In the genomic region with DNA sequence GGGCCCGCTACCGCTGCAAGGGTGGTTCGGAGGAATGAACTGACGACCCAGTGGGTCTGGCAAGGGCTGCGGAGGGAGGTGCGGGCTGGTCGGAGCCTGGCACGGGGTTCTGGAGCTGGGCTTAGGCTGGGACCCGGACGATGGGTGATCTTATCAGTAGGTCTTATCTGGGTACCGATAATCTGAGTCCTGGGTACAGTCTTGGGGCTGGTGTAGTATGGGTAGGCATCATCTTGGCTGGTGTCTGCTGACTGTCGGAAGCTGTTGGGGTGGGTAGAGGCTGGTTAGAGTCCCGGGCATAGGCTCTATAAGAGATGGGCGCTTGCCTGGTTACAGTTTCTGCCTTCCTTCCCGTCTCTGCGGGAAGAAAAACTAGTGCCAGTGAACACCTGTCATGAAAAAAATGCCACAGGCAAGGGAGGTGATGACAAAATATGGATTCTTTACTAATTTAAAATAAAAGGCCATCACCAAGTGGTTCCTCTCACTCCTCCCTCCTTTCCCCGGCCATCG, we compare ENCODE assay signal across 11 mouse cellular contexts. TPM values are rescaled to one million over a fixed set of nuclear protein-coding genes. Genes with fewer than 3 reads are reported as not detected.
DNase-seq lines count a peak whose midpoint lies in the region; ATAC-seq and TF ChIP-seq lines count a peak whose summit lies in the region.
"Had no signal": no experiment of that assay in that cellular context is flagged by ENCODE, and none has a peak within 500 bp of the region (broad histone marks: within the 10 kb centered on the region; RNA-seq: fewer than 3 reads in every experiment).

No protein-coding gene starts in this region.

- H3K9me3 ChIP-seq in heart, embryonic 12.5 days (replicated peaks) = no peaks in the 10 kb centered on the region
- no peaks in the 10 kb centered on the region for H3K9me3 ChIP-seq in forebrain, embryonic 16.5 days (ENCODE audit: control insufficient read depth, low read length)
- no peaks in the 10 kb centered on the region for H3K9me3 ChIP-seq in liver, embryonic 15.5 days (replicated peaks)

- TF ChIP-seq POLR2A in cortical plate, adult 2 months (IDR thresholded peaks at IDR 0.05; ENCODE audit: extremely low read depth, insufficient read depth, low read length) = no peak

- peak overlapping the region; percentile 56 for H3K4me3 ChIP-seq in heart, embryonic 12.5 days
- H3K4me3 ChIP-seq in cortical plate, adult 2 months (ENCODE audit: insufficient read depth, low read length) = peak overlapping the region; percentile 87
- H3K4me3 ChIP-seq in forebrain, embryonic 16.5 days (replicated peaks; ENCODE audit: low read length) = peak overlapping the region; percentile 72
- H3K4me3 ChIP-seq in liver, embryonic 15.5 days (replicated peaks) = no peak overlapping the region

- no peak for DNase-seq in heart, adult 9 months (ENCODE audit: low spot score in 2 of 2)
- DNase-seq in thymus, postnatal 4 days = no peak
- no peak for DNase-seq in adrenal gland, adult 2 months
- DNase-seq: kidney, adult 18-20 months had no signal

- peak; percentile 20; the same call in 1 of the 2 replicates for ATAC-seq in heart, embryonic 12.5 days (ENCODE audit: insufficient number of reproducible peaks, low FRiP score)
- peak; percentile 32 for ATAC-seq in forebrain, embryonic 16.5 days
- ATAC-seq in liver, embryonic 15.5 days (ENCODE audit: insufficient read depth) = no peak
- no peak for ATAC-seq in inflammation-experienced regulatory T-cells, adult 6 months

- H3K4me1 ChIP-seq in heart, embryonic 12.5 days (replicated peaks) = peaks cover 5% of the 10 kb centered on the region; the same call in 1 of the 2 replicates
- peaks cover 1% of the 10 kb centered on the region for H3K4me1 ChIP-seq in cortical plate, adult 2 months (ENCODE audit: control insufficient read depth, insufficient read depth, low read length)
- H3K4me1 ChIP-seq in forebrain, embryonic 16.5 days (replicated peaks; ENCODE audit: control insufficient read depth, insufficient read depth, low read length) = peaks cover 40% of the 10 kb centered on the region
- no peaks in the 10 kb centered on the region; the same call in 1 of the 2 replicates for H3K4me1 ChIP-seq in liver, embryonic 15.5 days (replicated peaks)

- no peak overlapping the region for H3K27ac ChIP-seq in heart, embryonic 12.5 days (ENCODE audit: poor library complexity, severe bottlenecking)
- H3K27ac ChIP-seq in cortical plate, adult 2 months (ENCODE audit: insufficient read depth, low read length) = peak overlapping the region; percentile 91
- H3K27ac ChIP-seq in forebrain, embryonic 16.5 days (ENCODE audit: low read length) = peak overlapping the region; percentile 59
- H3K27ac ChIP-seq in liver, embryonic 15.5 days (replicated peaks) = no peak overlapping the region

- WGBS in heart, embryonic 12.5 days = 12% methylated on average over 18 of the region's 18 CpGs
- WGBS in forebrain, embryonic 16.5 days = 4% methylated on average over 18 of the region's 18 CpGs
- WGBS in liver, embryonic 15.5 days (ENCODE audit: insufficient replicate concordance) = 8% methylated on average over 18 of the region's 18 CpGs

- no peak for TF ChIP-seq CTCF in cortical plate, adult 2 months (IDR thresholded peaks at IDR 0.05; ENCODE audit: extremely low read depth, insufficient read depth, low read length)

- peaks cover 98% of the 10 kb centered on the region for H3K27me3 ChIP-seq in heart, embryonic 12.5 days (replicated peaks)
- H3K27me3 ChIP-seq in forebrain, embryonic 16.5 days (replicated peaks; ENCODE audit: control insufficient read depth, insufficient read depth, low read length) = 0 out of 2 replicates have a peak, but pooled peaks cover 2% of the 10 kb centered on the region
- peaks cover 63% of the 10 kb centered on the region for H3K27me3 ChIP-seq in liver, embryonic 15.5 days

- H3K36me3 ChIP-seq in heart, embryonic 12.5 days = no peaks in the 10 kb centered on the region
- H3K36me3 ChIP-seq in forebrain, embryonic 16.5 days (ENCODE audit: control insufficient read depth, insufficient read depth) = no peaks in the 10 kb centered on the region
- H3K36me3 ChIP-seq in liver, embryonic 15.5 days (replicated peaks) = no peaks in the 10 kb centered on the region

- H3K4me2 ChIP-seq in heart, embryonic 12.5 days = peak overlapping the region; percentile 92
- H3K4me2 ChIP-seq in forebrain, embryonic 16.5 days (ENCODE audit: low read length) = peak overlapping the region; percentile 61
- H3K4me2 ChIP-seq in liver, embryonic 15.5 days = 0 out of 2 replicates have a peak overlapping the region, but pooled peaks have one; percentile 44

- H3K9ac ChIP-seq in heart, embryonic 12.5 days = no peak overlapping the region
- H3K9ac ChIP-seq in forebrain, embryonic 16.5 days (replicated peaks; ENCODE audit: low read depth, low read length) = peak overlapping the region; percentile 91
- H3K9ac ChIP-seq in liver, embryonic 15.5 days = no peak overlapping the region

RNA-seq across cellular contexts. Expression of a gene that starts 1.1 kb away (rescaled TPM):
- 0.95 and 1.3 TPM in 2 replicates for polyA plus RNA-seq in heart, embryonic 12.5 days (2016; fragmentation: Nextera tagmentation; extraction: Ambion mirVana)
- 102 and 104 TPM in 2 replicates for polyA plus RNA-seq in cortical plate, adult 2 months (2012; rRNA removed)
- polyA plus RNA-seq in forebrain, embryonic 16.5 days (2015; fragmentation: Nextera tagmentation; extraction: Ambion mirVana) = 15.0 and 18.7 TPM in 2 replicates
- 0.09 TPM in 1 of 2 replicates, not detected in the other for polyA plus RNA-seq in liver, embryonic 15.5 days (2015; fragmentation: Nextera tagmentation; extraction: Ambion mirVana)
- polyA plus RNA-seq in inflammation-experienced regulatory T-cells, adult 6 months (2017; shearing (Covaris generic)) = not detected
- 10 to 100 TPM; 14.0 to 15.6 TPM for total RNA-seq in adrenal gland, adult 2 months (2021)
- 19.7 and 19.9 TPM in 2 replicates for polyA plus RNA-seq in adrenal gland, adult 2 months (2012; rRNA removed)
- total RNA-seq: megakaryocyte-erythroid progenitor cell, adult 5-6 weeks; MEL had no signal

Comparison
In these comparisons a context has a peak if more than half of its experiments do, and no peak if none do; other contexts are left out.
1. ATAC-seq: peak in heart, embryonic 12.5 days (single experiment) and forebrain, embryonic 16.5 days (single experiment); none in liver, embryonic 15.5 days (single experiment) and inflammation-experienced regulatory T-cells, adult 6 months (single experiment).
2. H3K27ac ChIP-seq: peak in cortical plate, adult 2 months (single experiment) and forebrain, embryonic 16.5 days (single experiment); none in heart, embryonic 12.5 days (single experiment) and liver, embryonic 15.5 days (single experiment).
3. Peak in every context shown above with its lines, with median percentiles within 50 percentile points of each other: H3K4me2 ChIP-seq.